Mouse (Mus musculus) thymus, postnatal 10 days (tissue): Measurements from ENCODE around the gene Akap13.

Source experiments
- DNase-seq, 2 experiments: peaks; one replicate each; pipeline ENCODE4 v3.0.0; 2021; ENCODE audit warnings: low spot score in 2 of 2

Akap13 gene

GRCm38 (mm10) chr7:75559119-75559518, 103.8 kb downstream of the Akap13 start:
- DNase-seq, result no peak

- DNase-seq, result no peak
These were observed 104.6 kb downstream of the Akap13 start for GRCm38 (mm10) chr7:75559915-75560314.

GRCm38 (mm10) chr7:75560566-75560965, 105.2 kb downstream of the Akap13 start:
- DNase-seq, result no peak

GRCm38 (mm10) chr7:75561134-75561533, 105.8 kb downstream of the Akap13 start:
- DNase-seq, result no peak

- no peak for DNase-seq
These were observed 112.9 kb downstream of the Akap13 start for GRCm38 (mm10) chr7:75568276-75568675.

- no peak for DNase-seq
These were observed 113.5 kb downstream of the Akap13 start for GRCm38 (mm10) chr7:75568883-75569282.

GRCm38 (mm10) chr7:75570218-75570617, 114.9 kb downstream of the Akap13 start:
- no peak for DNase-seq

- no peak for DNase-seq
These were observed 115.7 kb downstream of the Akap13 start for GRCm38 (mm10) chr7:75571078-75571477.

GRCm38 (mm10) chr7:75572127-75572526, 116.8 kb downstream of the Akap13 start:
- DNase-seq, result no peak

GRCm38 (mm10) chr7:75575120-75575649, 119.9 kb downstream of the Akap13 start:
- peak in 1 of 2 experiments; percentile 30 for DNase-seq

GRCm38 (mm10) chr7:75575800-75576585, 120.7 kb downstream of the Akap13 start:
- no peak for DNase-seq

- no peak for DNase-seq
These were observed 121.5 kb downstream of the Akap13 start for GRCm38 (mm10) chr7:75576851-75577250.

GRCm38 (mm10) chr7:75577353-75577752, 122.0 kb downstream of the Akap13 start:
- DNase-seq, result no peak

- peak in 1 of 2 experiments; percentile 43 for DNase-seq
These were observed 123.3 kb downstream of the Akap13 start for GRCm38 (mm10) chr7:75578647-75579046.

- DNase-seq, result no peak
These were observed 126.8 kb downstream of the Akap13 start for GRCm38 (mm10) chr7:75582091-75582490.

- DNase-seq, result no peak
These were observed 128.8 kb downstream of the Akap13 start for GRCm38 (mm10) chr7:75584100-75584499.

GRCm38 (mm10) chr7:75585409-75585808, 130.1 kb downstream of the Akap13 start:
- no peak for DNase-seq

- peak; percentile 78 to 85 for DNase-seq
These were observed 130.8 kb downstream of the Akap13 start for GRCm38 (mm10) chr7:75586113-75586512.

- no peak for DNase-seq
These were observed 132.4 kb downstream of the Akap13 start for GRCm38 (mm10) chr7:75587727-75588126.

- no peak for DNase-seq
These were observed 134.1 kb downstream of the Akap13 start for GRCm38 (mm10) chr7:75589304-75589973.

- DNase-seq, result no peak
These were observed 136.6 kb downstream of the Akap13 start for GRCm38 (mm10) chr7:75591961-75592360.

- DNase-seq, result no peak
These were observed 139.5 kb downstream of the Akap13 start for GRCm38 (mm10) chr7:75594801-75595200.

GRCm38 (mm10) chr7:75595268-75595667, 139.9 kb downstream of the Akap13 start:
- DNase-seq, result no peak
